Mouse (Mus musculus) testis, adult 2 months (tissue): ENCODE results near the gene Hist1h2bg.

Experiments used
- CTCF ChIP-seq: fragments of 200-500 bp; IDR thresholded peaks from 2 replicates; pipeline ENCODE4 v1.5.1; 2012; ENCODE audit warnings: low read depth, mild to moderate bottlenecking, inconsistent platforms, low read length, moderate library complexity; ENCODE audit not compliant: control insufficient read depth, insufficient read depth, insufficient replicate concordance
- POLR2A ChIP-seq: fragments of 200-500 bp; IDR thresholded peaks from 2 replicates; pipeline ENCODE4 v1.6.1; 2012; ENCODE audit warnings: low read depth, mild to moderate bottlenecking, inconsistent platforms, low read length, moderate library complexity; ENCODE audit not compliant: control insufficient read depth

DNA sequence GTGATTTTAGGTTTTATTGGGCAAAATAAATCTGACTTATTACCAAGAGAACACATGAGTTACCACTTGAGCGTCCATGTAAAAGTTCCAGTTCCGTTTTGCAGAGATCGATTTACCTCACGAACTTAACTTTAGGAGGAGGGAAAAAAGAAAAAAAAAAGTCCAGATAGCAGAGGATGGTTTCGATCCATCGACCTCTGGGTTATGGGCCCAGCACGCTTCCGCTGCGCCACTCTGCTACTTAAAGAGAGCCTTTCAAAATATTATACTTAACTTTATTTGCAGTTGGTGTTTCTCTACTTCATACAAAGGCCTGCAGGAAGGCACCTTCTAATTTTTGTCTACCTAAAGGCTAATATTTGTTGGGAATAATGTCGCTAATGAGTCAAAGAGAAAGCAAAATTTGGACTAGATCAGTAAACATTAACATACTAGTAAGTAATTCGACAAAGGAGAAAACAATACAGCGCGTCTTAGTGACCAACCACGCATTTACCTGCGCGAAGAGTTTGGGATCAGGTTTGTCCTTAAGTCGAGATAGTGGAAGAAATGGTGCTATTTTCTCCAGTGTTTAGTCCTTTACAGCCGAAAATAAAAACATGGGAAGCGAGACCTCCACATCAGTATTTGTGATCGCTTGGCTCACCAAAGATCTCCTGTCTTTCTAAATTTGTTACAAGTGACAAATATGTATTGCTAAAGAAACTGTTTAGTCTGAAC is 40.9 kb upstream of the Hist1h2bg start:
- no peak for TF ChIP-seq POLR2A
- TF ChIP-seq CTCF, result no peak
